Mouse (Mus musculus) brain, embryonic 18.5 days (tissue): Measurements from ENCODE around the gene Hist1h2bc.
"Not testable (repeated sequence)": the region's sequence is repeated elsewhere in the genome, so short reads cannot be mapped to it uniquely, and the experiment has no call there.

ENCODE experiments used
- DNase-seq: peaks from one replicate; pipeline ENCODE4 v3.0.0-alpha.2; 2012; ENCODE audit warnings: low read depth, low spot score

Hist1h2bc gene

DNA sequence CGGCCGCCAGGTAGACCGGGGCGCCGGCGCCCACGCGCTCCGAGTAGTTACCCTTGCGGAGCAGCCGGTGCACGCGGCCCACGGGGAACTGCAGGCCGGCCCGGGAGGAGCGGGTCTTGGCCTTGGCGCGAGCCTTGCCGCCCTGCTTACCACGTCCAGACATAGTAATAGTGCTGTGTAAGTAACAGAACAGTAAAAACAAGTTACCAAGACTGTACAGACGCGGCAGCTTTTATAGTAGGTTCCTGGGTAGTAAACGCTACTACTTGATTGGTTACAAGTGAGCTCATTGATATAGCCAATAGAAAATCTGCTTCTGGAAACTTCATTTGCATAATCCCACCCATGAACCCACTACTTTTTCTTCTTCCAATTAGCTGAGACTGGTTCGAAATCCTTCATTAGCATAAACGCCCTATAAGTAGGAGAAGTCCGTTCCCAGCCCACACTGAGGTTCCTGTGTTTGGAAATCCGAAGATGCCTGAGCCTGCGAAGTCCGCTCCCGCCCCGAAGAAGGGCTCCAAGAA, at the start of gene Hist1h2bc, which contains the start of gene Hist1h2ac:
TSS of gene Hist1h2bc (plus strand) at position 445 of the 527 bp plus-strand sequence.
TSS of gene Hist1h2ac (minus strand) at position 194 of the 527 bp plus-strand sequence.
- DNase-seq = peak; percentile 97

- no peak for DNase-seq
Observed at GRCm38 (mm10) chr13:23659636-23660366, 24.2 kb upstream of the Hist1h2bc start.

- DNase-seq = no peak
Observed at GRCm38 (mm10) chr13:23662536-23662935, 21.5 kb upstream of the Hist1h2bc start.

- no peak for DNase-seq
Observed at GRCm38 (mm10) chr13:23681990-23682582, 1.9 kb upstream of the Hist1h2bc start.

DNA sequence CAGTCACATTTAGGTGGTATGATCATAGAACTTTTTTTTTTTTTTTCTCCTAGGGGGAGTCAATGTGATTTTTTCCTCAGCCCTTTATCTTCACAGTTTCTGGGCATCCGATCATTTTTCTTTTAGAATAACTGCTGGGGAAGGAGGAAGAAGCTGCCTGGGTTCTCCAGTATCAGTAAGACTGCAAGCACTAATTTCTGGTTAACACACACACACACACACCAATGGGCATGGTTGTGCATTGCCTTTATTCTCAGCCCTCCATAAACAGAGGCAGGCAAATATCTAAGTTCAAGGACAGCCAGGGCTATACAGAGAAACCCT, 1.4 kb upstream of the Hist1h2bc start:
- no peak for DNase-seq

DNA sequence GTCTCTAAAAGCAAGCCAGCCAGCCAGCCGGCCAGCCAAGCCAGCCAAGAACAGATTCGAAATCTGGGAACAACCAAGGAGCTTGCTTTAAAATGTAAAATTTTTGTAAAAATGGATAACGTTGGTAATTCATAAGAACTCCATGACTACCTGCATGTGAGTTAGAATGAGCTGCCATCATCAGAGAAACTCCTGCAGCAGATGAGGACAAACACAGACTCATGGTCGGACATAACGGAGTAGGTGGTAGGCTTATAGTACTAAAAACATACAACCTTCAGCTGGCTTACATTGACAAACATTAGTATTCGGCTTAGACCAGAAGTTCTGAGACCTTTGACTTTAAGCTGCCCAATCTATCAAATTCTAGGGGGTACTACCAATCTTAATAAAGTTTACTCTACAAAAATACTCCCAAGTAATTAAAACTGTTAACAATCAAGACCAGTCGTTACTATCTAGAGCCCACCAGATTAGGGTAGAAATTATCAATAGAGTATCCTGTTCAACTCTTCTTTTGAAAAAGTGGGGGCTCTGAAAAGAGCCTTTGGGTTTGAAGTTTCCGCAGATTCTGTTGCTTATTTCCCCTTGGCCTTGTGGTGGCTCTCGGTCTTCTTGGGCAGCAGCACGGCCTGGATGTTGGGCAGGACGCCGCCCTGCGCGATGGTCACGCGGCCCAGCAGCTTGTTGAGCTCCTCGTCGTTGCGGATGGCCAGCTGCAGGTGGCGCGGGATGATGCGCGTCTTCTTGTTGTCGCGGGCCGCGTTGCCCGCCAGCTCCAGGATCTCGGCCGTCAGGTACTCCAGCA, 848 bp upstream of the Hist1h2bc start:
- DNase-seq = not testable (repeated sequence)

GRCm38 (mm10) chr13:23684295-23684945, 421 bp downstream of the Hist1h2bc start:
- DNase-seq = not testable (repeated sequence)

GRCm38 (mm10) chr13:23685121-23685861, 1.3 kb downstream of the Hist1h2bc start:
- DNase-seq = no peak

GRCm38 (mm10) chr13:23685966-23686365, 2.0 kb downstream of the Hist1h2bc start:
- no peak for DNase-seq

DNA sequence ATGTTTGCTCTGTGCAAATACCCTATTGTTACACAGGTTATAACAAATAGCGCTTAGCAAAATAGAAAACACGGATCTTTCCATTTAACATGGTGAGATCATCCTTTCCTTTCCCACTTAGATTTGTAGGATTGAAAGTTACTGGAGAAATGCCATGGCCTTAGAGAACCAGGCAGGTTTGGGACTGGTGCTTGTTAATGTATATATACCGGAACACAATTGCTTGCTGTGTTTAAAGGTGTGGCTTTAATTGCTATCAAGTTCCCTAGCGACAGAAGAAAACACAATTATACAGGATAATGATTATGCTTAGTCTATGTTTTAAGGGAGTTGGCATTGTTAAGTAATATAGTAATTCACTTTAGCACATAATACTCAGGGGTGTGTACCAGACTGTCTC, 3.2 kb downstream of the Hist1h2bc start:
- DNase-seq = no peak

DNA sequence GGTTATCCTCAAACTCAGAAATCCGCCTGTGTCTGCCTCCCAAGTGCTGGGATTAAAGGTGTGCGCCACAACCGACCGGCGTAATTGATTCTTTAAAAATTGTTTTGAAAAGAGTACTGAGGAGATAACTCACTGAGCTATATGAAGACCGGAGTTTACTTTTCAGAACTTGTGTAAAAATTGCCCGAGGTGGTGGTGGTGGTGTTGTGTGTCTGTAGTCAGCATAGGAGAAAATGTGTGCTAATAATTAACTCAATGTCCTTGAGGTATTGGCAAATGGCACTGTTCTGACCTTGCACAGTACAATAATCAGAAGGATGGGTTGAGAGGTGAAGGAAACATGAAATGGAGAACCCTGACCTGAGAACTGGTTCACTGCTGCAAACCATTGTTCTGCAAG, 3.9 kb downstream of the Hist1h2bc start:
- DNase-seq = no peak

DNA sequence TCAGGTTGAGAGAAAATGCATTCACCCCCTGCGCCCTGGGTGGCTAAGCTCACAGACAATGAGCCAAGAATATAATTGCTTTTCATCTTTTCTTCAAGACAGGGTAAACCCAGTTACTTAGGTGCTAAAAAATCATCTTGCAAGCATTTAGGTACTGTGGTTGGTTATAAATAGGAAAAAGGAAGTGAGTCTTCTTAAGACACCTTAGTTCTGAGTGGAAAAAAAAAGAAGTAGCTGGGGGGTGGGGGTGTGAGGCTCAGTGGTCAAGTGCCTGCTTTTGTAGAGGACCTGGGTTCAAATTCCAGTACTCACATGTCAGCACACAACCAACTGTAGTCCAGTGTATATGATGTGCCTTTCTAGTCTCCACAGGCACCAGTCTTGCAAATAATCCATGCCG, 5.0 kb downstream of the Hist1h2bc start:
- DNase-seq = no peak

- DNase-seq = no peak
Observed at GRCm38 (mm10) chr13:23689459-23689858, 5.5 kb downstream of the Hist1h2bc start.

DNA sequence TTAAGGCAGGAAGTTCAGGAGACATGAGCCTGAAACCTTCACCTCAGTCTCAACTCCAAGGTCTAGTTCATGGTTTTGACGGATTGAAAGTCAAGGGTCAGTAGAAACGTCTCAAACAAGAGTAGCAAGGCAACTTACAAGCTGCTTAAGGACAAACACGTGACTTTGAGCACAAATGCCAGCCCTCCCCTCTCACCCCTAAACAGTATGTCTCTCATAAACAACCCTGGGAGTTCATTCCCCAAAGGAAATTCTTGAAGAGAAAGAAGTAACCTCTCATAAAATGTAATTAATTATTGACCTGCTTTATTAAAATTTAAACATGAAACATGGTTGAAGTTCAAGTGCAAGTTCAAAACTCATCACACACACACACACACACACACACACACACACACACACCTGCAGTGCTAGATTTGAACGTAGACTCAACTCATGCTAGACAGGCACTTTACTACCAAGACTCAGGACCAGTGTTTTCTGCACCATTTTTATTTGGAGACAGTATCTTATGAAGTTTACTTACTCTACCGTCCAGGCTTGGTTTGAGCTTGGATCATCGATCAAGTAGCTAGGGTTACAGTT, 9.9 kb downstream of the Hist1h2bc start:
- DNase-seq = no peak

- no peak for DNase-seq
Observed at GRCm38 (mm10) chr13:23694956-23695355, 11.0 kb downstream of the Hist1h2bc start.

- DNase-seq = no peak
Observed at GRCm38 (mm10) chr13:23695514-23695913, 11.5 kb downstream of the Hist1h2bc start, which contains the start of gene Hist1h1t. Gene Hist1h1t, plus strand, starts transcription at chr13:23695814.

- no peak for DNase-seq
Observed at GRCm38 (mm10) chr13:23696061-23696474, 12.1 kb downstream of the Hist1h2bc start.

GRCm38 (mm10) chr13:23697491-23698299, 13.7 kb downstream of the Hist1h2bc start:
- DNase-seq = no peak

DNA sequence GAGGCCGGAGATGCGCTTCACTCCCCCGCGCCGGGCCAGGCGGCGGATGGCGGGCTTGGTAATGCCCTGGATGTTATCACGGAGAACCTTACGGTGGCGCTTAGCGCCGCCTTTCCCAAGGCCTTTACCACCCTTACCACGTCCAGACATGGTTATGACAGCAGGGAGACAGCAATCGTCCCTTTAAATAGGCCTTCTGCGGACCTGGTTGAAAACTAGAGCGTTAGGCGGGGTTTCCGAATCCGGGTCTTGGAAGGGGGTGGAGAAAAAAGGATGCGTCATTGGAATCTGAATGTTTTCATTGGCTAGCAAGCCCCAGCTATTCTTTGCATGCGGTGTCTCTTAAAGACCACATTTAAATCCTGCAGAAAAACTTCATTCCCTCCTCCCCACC, 14.3 kb downstream of the Hist1h2bc start, which contains the start of gene Hist1h4c:
TSS of gene Hist1h4c (minus strand) at position 155 of the 394 bp plus-strand sequence.
- peak; percentile 97 for DNase-seq

DNA sequence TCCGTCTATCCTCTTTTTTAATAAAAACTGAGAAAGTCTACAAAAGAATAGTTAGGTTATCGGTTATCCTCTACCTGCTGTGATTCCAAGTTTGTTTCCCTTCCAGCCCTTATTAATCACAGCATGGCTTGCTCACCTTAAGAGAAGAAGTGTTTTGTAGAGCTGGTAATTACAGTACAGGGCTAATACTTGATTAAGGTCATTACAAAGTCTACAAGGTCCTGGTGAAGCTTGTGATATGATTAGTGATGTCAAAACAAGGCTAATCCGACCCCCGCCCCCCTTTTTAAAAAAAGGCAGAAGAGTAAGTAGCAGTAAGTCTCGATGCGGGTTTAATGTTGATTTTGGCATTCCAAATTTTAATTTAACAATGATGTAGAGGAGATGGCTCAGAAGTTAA, 15.0 kb downstream of the Hist1h2bc start:
- no peak for DNase-seq
